Mouse (Mus musculus) lung, adult 2 months (tissue): ENCODE results near the gene Eid1.

ENCODE experiments used
- CTCF ChIP-seq: fragments of 200-500 bp; IDR thresholded peaks from 2 replicates; pipeline ENCODE4 v1.5.1; 2011; ENCODE audit warnings: mild to moderate bottlenecking, low read length, control low read depth; ENCODE audit not compliant: insufficient read depth
- POLR2A ChIP-seq: fragments of 200-500 bp; IDR thresholded peaks from 2 replicates; pipeline ENCODE4 v1.6.1; 2011; ENCODE audit warnings: low read depth, mild to moderate bottlenecking, control low read depth, low read length, borderline replicate concordance; ENCODE audit errors: extremely low read depth

DNA sequence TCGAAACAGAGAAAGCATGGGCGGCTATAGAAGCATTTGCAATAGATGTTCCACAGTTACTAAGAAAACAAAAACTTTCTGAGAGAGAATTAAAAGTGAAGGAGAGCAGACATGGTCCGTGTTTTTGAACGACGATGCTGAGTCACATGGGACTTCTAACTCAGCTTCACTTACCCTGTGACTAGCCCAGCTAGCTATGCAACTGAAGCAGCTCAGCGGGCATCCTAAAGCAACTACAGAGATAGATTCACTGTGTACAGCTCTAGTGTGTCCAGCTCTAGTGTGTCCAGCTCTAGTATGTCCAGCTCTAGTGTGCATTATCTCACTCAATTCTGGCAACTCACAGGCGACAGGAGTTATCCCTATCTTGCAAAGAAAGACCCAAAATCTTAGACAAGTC lies 5.2 kb upstream of the Eid1 start:
- TF ChIP-seq CTCF (no peak), POLR2A (no peak)
